Mouse (Mus musculus): ENCODE results near the gene Hoxc9.

The Hoxc9 gene

GRCm38 (mm10) chr15:102999955-103000354, 23.7 kb downstream of the Hoxc9 start:
- DNase-seq (ENCODE audit: low spot score), result no peak

GRCm38 (mm10) chr15:103000501-103000901, 24.3 kb downstream of the Hoxc9 start:
- no peak for DNase-seq (ENCODE audit: low spot score)

DNA sequence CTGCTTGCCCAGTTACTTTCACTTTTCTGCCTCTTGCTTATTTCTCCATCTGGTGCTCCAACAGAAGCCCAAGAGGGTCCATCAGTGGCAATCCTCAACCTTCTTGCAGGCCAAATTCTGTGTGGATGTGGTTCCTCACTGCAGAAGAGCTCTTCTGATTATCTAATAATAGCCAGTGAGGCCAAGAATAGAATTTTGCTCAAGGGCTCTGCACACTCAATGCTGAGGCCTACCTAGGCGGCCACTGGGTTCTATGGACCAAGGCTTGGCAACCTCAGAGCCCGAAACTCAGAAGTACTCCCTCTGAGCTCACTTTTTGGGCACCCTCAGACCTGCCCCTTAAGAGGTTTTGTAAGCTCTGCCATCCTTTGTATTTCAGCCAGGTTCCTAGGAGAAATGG, 25.1 kb downstream of the Hoxc9 start:
- DNase-seq (ENCODE audit: low spot score), result no peak

GRCm38 (mm10) chr15:103002156-103002555, 25.9 kb downstream of the Hoxc9 start:
- no peak for DNase-seq (ENCODE audit: low spot score)

DNA sequence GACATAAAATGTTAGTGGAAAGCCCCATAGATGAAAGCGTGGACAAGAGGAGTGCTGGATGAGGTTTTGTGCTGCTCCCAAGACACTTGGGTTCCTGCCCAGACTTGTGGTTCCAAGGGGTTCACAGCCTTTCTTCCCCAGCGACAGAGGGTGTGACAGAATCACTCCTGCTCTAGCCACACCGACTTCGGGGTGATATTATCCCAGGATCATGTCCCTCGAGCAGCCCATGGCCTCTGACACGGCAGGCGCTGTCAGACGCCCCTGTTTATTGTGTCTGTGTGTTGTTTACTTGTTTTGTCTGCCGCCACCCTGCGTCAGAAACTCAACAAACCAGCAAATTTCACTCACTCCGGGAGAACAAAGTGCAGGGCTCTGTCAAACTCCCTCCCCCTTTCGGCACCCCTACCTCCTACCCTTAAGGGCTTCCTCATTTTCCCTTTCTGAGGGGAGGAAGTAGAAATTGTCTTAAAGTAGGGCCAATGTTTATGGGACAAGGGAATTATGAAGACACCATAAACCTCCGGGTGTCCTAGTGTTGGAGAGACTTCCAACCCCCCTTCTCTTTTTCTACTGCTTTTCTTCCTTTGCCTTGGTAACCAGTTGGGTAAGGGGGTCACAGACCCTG, 26.7 kb downstream of the Hoxc9 start:
- DNase-seq (ENCODE audit: low spot score), result no peak

DNA sequence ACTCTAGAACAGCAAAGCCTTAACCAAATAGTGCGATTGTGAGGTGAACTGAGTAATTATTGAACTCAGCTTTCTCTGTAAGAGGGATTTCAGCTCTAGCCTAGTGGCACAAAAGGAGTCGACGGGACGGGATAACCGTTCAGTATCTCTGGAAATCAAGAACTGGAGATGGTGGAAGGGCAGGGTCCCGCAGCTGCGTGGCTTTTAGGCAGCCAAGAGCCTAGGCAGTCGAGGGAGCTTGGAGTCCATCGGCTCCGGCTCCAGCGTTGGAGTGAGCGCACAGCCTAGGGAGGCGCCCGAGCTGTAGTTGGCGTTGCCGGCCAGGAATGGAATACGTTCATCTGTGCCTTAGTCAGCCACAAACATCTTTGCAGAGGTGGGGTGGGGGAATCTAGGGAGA, 29.1 kb downstream of the Hoxc9 start:
- no peak for DNase-seq (ENCODE audit: low spot score)

DNA sequence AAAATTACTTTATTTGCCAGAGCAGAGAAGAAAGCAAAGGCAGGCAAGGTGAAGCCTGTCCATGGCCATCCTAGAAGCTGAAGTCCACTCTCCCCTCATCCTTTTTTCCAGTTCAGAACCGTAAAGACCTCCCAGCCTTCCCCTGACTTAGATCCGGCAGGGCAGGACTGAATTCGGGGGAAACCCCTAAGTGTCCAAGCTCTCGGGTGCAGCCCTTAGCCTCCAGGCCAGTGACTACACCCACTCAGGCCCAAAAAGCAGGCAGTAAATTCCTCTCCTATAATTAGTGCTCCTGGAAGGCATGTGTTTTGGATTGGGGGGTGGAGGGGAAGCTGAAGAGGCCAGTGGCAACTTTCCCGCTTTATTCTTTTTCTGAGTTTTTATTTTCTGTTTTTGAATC, 29.6 kb downstream of the Hoxc9 start:
- no peak for DNase-seq (ENCODE audit: low spot score)

GRCm38 (mm10) chr15:103006326-103006725, 30.1 kb downstream of the Hoxc9 start:
- no peak for DNase-seq (ENCODE audit: low spot score)

GRCm38 (mm10) chr15:103009265-103010111, 33.2 kb downstream of the Hoxc9 start:
- no peak for DNase-seq (ENCODE audit: low spot score)

GRCm38 (mm10) chr15:103010112-103010846, 34.0 kb downstream of the Hoxc9 start:
- no peak for DNase-seq (ENCODE audit: low spot score)

- DNase-seq (ENCODE audit: low spot score), result no peak
Observed at GRCm38 (mm10) chr15:103010847-103011555, 34.8 kb downstream of the Hoxc9 start.

DNA sequence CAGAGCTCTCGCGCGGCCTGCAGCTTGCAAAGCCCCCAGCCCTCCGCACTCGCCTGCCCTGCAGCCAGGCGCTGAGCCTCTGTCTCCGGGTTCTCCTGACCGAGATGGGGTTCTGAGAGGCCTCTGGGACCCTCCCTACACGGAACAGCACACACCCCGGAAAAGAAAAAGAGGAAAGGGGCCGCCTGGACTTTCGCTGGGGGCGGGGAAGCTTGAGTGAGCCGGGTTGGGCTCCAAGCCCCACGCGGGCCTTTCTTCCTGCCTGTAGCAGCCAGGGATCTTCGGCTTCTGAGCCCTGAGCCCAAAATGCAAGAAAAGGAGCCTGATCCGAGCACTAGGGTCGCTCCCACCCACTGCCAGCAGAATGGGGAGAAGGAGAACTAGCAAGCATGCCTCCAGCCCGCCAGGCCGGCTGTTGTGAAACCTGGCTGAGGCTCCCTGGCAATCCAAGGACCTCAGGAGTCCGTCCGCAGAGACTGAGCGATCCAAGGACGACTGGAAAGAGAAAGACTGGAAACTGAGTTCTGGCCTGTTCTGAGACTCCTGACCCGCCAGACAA, 35.8 kb downstream of the Hoxc9 start:
- DNase-seq (ENCODE audit: low spot score), result no peak

DNA sequence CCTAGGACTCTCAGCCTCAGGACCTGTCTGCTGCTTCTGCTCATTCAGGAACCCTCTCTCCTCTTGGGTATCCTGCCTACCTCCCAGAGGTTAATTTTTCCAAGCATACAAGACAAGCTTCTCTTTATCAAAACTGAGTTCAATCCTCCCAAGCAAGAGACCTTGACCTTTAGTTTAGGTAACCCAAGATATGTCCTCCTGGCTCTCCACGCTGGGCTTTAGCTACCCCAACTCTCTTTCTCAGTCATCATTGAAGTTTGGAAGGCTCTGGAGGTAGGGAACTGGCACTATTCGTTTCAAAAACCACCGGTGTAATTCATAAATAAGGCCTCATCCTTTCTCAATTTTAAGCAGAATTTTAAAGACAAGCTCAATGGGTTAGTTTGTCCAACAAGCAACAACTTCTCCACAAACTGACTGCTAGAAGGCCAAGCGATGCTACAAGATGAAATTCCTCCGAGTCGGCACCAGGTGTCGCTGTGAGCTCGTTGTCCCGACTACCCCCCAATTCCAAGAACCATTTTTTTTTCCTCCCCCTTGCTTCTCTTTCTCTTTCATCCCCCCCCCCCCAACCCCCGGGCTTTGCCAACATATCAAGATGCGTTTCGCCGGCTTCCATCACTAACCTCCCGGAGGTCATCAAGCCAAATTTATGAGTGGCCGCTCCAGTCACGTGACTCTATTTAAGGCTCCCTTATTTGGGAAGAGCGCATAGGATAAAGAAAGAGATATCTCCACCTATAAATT, 37.2 kb downstream of the Hoxc9 start:
- no peak for DNase-seq (ENCODE audit: low spot score)

DNA sequence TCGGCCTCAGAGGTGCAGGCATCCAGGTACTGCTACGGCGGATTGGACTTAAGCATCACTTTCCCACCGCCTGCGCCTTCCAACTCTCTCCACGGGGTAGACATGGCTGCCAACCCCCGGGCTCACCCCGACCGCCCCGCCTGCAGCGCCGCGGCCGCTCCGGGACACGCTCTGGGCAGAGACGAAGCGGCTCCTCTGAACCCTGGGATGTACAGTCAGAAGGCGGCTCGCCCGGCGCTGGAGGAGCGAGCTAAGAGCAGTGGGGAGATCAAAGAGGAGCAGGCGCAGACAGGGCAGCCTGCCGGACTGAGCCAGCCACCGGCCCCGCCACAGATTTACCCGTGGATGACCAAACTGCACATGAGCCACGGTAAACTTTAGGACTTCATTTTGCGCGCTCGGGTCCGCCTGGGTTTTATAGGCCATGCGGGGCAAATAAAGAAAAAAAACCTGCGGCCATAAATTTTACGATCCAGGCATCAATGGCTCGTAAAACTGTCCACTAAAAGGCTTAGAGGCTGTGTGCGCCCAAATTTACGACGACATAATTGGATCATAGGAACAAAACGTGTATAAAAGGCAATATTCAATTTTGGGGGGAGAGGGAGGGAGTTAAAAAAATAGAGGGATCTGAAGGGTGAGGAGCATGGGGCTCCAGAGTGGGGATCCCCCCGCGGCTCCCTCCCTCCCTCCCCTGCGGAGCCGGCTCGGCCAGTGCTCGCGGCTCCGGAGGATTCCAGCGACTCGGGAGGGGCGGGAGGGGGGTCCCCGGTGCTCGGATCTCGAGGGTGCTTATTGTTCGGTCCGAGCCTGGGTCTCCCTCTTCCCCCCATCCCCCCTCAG, 38.1 kb downstream of the Hoxc9 start:
- no peak for DNase-seq (ENCODE audit: low spot score)

DNA sequence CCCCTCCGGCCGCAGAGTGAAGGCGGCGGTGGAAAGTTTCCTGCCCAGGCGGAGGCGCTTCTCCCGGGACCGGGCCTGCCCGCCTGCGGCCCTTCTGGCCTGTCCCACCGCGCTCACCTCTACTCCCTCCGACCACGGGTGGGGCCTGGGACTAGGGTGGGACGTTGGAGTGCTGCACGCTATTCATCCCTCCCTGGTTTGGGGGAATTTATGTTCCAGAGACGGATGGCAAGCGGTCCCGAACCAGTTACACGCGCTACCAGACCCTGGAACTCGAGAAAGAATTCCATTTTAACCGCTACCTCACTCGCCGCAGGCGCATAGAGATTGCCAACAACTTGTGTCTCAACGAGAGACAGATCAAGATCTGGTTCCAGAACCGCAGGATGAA, 38.8 kb downstream of the Hoxc9 start:
- no peak for DNase-seq (ENCODE audit: low spot score)

- no peak for DNase-seq (ENCODE audit: low spot score)
Observed at GRCm38 (mm10) chr15:103015406-103016166, 39.3 kb downstream of the Hoxc9 start.

GRCm38 (mm10) chr15:103018636-103019035, 42.4 kb downstream of the Hoxc9 start, which contains the start of gene Hoxc4:
Gene Hoxc4 (plus strand): TSS chr15:103018934.
- no peak for DNase-seq (ENCODE audit: low spot score)

DNA sequence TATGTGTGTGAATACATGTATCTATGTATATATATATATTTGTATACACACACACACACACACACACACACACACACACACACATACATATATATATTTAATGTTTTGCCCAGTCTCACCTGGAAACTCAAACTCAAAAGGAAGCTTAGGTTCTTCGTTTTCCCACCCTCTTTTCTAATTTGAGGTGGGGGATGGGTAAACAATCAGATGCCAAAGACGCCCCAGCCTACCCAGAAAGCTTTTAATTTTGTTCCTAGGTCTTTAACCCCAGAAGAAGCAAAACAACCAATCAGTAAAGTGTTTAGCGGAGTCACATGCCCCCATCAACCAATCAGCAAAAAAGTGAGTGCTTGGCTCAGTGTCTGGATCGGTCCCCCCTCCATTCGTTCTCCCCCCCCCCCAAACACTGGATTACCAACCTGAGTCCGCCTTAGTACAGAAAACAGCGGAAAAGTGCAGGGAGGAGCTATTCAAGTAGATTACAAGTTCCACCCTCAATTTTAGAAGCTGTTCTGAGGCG, 44.7 kb downstream of the Hoxc9 start:
- DNase-seq (ENCODE audit: low spot score), result no peak

GRCm38 (mm10) chr15:103021544-103021943, 45.3 kb downstream of the Hoxc9 start:
- no peak for DNase-seq (ENCODE audit: low spot score)

All from urinary bladder, postnatal 10 days (tissue).